Mouse (Mus musculus) left cerebral cortex, adult 9 months (tissue): ENCODE measurements around the gene Drap1.
A peak's percentile ranks its signal among the peaks of the same experiment; 100 is the strongest.
"Not testable (repeated sequence)": the region's sequence is repeated elsewhere in the genome, so short reads cannot be mapped to it uniquely, and the experiment has no call there.

Experiments
- DNase-seq, 2 experiments: peaks; one replicate each; pipeline ENCODE4 v3.0.0; 2022; ENCODE audit warnings: low spot score in 2 of 2

Gene Drap1

DNA sequence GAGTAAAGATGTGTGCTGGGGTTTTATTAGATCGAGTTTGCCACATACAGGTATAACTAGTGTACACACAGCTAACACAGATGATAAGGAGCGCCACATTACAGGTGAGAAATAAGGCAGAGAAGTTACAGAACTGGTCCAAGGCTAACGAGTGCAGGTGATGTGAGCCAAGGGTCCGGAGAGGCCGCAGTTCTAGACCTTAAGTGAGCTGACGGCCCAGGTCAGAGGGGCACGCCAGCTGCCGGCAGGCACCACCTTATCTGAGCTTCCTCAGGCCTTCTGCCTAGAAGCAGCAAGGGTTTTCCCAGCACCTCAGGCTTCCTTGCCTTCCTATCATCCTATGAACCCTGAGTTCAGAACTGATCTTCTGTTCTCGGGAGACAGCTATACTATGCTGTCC, 5.1 kb downstream of the Drap1 start:
- no peak for DNase-seq

DNA sequence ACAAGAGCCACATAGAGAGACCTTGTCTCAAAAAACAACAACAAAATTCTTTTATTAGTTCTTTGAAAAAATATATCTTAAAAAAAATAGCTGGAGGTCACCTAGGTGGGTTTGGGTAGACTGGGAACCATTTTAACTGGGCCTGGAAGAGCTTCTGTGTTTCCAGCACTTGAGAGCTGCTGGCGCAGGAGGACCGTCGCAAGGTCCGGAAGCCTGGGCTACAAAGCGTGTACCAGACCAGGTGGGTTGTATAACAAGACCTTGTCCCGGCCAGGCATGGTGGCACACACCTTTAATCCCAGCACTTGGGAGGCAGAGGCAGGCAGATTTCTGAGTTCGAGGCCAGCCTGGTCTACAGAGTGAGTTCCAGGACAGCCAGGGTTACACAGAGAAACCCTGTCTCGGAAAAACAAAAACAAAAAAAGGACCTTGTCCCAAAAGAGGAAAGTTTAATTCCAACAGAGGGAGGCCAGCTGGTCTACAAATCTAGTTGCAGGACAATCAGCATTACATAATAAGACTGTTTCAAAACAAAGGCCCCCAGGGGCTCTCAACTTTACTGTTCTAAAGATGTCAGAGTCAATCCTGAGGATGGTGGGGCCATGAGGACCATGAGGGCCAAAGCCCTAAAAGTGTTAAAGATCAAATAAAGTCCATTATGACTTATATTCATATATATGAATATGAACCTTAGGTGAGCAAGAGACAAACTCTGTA, 5.9 kb downstream of the Drap1 start:
- DNase-seq: no peak

DNA sequence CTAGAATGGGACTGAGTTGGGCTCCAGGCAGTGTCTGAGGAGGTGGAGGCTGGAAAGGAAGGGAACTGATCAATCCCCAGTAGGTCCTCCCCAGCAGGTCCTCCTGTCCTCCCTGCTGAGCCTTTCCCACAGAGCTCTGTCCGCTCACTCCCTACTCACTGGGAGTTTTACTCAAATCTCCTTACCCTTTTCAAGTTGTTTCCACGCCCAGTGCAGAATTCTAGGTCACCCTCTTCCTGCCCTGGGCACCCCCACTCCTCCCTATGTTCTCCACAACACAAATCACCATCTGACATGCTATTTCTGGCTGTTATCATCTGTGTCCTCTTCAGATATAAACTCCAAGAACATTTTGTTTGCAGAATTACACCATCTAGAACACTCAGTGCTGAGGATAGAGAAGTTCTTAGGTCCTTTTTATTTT, 10.2 kb downstream of the Drap1 start:
- peak in 1 of 2 experiments; percentile 36 for DNase-seq

DNA sequence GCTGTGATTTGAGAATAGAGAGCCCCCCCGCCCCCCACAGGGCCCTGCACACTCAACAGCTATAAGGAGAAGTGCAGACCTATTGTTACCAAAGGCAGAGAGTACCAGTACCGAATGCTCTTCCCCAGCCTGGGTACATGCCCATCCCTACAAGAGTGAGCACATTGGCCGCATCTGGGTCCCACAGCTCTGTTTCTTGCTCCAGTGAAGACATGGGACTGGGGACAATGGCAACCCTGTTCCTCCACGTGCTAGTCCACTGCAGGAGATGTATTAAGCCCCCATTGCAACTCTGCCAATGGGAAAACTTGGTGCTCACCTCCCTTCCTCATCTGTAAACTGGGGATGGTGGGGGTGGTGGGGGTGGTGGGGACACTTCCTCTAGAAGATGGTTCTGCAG, 10.9 kb downstream of the Drap1 start:
- DNase-seq: no peak

DNA sequence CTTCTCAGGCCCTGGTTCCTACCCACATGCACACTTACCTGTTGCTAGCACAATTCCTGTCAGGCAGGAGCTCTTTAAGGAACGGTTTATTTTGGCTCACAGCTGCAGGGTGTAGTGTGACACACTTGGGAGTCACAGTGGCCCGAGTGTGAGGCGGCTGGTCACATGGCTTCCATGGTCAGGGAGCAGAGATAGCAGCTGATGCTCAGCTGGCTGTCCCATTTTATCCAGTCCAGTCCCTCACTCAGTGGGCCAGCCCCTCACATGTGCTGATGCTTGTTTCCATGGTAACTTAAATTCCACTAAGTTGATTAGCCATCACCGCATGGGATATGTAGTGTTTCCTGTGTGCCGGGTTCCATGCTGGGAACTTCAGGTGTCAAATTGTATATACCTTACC, 12.8 kb downstream of the Drap1 start:
- no peak for DNase-seq

DNA sequence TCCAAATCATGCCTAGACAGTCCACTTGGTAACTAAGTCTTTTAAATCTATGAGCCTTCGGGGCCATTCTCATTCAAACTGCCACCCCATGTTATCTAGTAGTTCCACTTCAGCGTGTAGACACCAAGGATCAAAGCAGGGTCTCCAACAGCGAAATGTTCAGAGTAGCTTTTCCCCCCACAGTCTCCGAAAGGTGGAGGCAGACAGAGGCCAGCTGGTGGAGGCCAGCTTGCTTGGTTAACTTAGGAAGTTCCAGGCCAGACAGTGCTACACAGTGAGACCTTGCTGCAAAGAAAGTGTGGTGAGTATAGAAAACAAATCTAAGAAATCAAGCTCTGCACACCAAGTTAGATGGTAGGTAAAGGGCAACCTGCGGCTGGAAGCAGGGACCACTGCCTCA, 14.1 kb downstream of the Drap1 start:
- DNase-seq: no peak

DNA sequence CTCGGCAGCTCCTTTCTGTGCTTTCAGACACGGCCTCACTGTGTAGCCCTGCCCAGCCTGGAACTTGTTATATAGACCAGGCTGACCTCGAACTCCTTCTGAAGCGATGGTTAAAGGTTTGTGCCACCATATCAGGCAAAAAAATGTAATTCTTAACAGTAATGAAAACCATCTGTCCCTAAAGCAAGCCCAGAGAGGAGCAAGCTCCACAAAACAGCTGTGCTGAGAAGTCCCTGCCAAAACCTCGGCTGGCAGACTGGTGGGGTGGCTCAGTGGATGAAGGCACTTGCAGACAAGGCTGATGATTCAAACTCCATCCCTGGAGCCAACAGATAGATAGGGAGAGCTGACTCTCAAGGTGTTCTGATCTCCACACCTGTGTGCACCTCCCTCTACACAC, 15.7 kb downstream of the Drap1 start:
- DNase-seq: no peak

DNA sequence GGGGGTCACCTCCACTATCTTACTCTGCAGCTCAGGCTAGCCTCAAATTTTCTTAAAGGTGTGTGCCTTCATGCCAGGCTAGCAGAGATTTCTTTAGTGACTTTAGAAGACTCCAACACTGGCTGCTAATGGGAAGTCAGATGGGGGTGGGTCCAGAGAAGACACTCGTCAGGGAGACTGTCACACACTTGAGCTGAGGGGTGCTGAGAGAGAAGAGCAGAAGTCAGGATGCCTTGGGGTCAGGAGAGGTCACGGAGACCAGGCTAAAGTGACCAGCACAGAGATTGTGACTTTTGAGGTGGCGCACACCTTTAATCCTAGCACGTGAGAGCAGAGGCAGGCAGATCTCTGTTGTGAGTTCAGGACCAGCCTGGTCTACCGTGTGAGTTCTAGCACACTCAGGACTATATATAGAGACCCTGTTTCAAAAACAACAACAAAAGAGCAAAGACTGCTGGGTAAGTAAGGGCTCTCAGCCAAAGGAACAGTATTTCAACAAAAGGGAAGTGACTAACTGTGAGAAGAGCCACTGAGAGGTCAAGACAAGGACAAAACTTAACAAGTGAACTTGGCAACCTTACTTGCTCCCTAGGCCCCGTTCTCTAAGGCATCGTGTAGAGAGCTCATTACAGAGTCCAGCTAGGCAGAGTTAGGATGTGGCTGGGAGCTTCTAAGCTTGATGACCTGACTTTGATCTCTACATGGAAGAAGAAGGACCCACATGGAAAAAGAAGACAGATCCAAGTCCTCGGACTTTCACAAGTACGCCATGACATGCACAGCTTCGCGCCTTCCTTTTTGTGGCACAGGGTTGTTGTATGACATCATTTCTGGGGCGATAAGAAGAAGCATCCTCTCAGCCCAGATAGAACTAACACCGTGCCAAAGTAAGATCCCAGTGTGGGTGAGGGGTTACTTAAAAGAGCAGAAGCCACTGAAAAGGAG, 16.4 kb downstream of the Drap1 start:
- no peak for DNase-seq

DNA sequence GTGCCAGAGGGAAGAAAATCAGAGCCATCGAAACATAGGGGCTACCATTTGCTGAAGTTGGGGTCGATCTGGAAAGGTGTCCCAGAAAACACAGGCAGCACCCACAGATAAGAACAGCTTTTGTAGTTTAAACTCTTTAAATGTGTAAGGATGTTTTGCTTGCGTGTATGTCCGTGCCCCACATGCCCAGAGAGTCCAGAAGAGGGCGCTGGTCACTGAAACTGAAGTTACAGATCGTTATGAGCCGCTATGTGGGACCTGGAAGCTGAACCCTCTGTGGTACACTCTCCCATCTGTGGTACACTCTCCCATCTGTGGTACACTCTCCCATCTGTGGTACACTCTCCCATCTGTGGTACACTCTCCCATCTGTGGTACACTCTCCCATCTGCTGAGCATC, 17.6 kb downstream of the Drap1 start:
- DNase-seq: peak in 1 of 2 experiments; percentile 71

DNA sequence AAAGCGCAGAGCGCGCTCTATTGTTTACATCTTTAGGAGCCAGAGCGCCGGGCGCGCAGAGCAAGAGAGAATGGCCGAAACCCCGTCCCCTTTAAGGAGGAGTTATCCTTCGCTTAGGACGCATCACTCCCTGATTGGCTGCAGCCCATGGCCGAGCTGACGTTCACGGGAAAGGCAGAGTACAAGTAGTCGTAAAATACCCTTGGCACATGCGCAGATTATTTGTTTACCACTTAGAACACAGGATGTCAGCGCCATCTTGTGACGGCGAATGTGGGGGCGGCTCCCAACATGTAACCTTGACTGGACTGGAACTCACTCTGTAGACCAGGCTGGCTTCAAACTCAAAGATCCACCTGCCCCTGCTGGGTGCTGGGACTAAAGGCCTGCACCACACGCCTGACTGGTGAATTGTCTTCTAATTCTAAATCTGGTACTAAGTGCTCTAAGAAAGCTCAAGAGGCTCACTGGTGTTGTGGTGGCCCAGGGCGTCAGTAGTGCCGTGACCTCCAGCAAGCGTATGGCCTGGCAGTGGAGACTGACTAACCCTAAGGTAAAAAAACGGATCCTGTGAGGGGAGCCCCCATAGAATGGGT, 18.1 kb downstream of the Drap1 start:
- peak in 1 of 2 experiments; percentile 68 for DNase-seq

DNA sequence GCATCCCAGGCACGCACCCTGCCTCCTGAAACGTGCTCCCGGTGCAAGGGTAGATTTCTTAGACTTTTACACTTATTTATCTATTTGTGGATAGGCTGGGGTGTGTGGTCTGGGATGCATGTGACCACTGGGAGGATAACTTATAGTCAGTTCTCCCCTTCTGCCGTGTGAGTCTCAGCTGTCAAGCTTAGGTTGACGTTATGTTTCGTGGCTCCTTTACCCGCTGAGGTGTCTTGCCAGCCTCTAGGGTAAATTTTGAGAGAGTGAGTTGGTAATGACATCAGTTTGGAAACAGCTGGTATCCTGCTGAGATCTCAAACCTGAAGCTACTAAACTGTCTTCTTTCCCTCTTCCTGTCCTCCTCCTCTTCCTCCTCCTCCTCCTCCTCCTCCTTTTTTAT, 18.9 kb downstream of the Drap1 start:
- DNase-seq: no peak

DNA sequence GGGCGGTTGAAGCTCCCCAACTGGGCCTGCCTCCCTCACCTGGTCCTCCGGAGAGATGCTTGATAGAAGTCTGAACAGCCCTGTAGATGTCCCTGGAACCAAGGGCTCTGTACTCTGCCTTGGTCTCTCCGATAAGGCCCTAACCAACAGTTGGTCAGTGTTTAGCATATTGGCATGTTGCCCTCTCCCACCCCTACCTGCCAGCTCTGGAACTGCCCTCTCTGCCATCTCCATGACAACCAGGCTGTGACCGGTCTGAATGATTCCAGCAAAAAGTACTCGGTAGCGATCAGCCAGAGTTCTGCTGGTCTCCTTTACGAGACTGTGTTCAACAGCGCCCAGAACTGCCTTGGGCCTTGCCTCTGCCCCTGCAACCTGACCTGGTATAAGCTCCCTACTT, 22.5 kb downstream of the Drap1 start, which contains the start of gene Tsga10ip:
Gene Tsga10ip (minus strand): TSS at position 234 of the 400 bp plus-strand sequence.
- no peak for DNase-seq

DNA sequence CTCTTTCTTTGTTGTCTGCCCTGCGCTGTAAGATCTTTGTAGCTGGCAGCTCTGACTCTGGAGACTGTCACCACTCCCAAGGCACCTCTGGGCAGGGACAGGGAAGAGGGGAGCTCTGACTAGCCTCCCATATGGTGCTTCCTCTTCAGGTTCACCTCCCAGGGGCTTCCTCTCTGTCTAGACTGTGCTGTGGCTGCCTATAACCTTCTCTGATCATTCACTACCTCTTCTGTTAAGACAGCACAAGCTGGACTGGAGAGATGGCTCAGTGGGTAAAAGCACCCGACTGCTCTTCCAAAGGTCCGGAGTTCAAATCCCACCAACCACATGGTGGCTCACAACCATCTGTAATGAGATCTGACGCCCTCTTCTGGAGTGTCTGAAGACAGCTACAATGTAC, 23.7 kb downstream of the Drap1 start:
- not testable (repeated sequence) for DNase-seq

DNA sequence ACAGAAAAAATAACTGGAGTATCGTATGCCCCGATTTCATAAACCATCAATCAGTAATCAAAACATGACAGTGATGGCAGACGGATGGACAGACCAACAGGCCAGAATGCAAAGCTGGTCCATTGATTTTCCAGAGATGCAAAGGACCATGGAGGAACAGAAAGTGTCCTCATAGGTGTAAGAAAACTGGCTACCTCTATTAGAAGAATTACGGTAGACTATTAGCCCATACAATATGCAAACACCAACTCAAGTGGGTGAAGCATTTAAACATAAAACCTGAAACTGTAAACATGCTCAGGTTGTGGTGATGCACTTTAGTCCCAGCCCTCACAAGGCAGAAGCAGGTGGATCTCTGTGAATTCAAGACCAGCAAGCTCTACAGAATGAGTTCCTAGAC, 29.4 kb downstream of the Drap1 start:
- DNase-seq: no peak

DNA sequence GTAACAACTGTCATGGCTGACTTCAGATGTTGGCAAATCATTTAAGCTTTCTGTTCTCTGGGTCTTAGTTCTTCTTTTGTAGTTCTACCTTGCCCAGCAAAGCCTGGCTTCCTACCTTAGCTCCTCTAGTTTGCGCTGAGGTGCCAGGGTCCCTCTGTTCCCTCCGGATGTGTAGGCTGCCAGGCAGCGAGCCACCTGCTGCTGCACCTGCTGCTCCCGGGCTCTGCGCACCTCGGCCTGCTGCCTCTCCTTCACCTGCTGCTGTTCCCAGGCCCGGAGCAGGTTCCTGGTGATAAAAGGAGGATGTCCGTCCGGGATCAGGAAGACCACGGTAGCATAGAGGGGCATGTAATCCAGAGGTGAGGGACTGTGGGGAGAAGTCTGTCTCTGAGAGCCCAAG, 30.6 kb downstream of the Drap1 start:
- no peak for DNase-seq

DNA sequence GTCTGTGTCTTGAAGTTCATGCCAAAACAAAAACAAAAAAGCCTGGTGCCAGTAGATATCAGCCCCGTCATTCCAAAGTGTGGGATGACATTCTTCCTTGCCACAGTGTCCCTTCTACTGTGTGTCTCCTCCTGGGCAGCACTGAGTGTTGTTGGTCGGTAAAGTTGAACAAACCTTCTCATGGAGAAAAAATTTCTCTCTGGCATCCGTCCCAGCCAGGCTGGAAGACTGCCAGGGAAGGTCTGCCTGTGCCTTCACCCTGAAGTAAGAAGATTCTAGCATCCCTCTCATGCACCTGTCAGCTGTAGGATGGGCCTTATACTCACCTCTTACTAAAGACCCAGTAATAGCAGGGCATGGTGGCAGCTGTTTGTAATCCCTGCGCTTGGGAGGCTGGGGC, 31.9 kb downstream of the Drap1 start:
- DNase-seq: peak in 1 of 2 experiments; percentile 17

DNA sequence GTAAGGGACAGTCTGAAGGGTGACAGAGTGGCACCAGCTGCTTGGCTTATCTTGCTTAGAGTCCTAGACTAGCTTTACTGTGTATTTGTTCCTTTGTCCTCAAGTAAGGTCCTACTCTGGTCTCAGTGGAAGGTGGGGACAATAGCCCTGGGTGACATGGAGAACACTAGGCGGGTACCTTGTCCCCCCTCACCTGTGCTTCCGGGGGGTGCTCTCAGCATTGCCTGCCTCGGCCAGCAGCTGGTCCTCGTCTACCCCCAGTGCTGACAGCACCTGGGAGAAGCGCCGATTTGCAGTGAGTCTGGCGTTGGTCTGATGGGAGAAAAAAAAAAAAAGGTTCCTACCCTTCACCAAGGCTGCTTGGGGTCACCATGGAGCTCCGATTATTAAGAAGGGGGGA, 34.4 kb downstream of the Drap1 start:
- DNase-seq: no peak

DNA sequence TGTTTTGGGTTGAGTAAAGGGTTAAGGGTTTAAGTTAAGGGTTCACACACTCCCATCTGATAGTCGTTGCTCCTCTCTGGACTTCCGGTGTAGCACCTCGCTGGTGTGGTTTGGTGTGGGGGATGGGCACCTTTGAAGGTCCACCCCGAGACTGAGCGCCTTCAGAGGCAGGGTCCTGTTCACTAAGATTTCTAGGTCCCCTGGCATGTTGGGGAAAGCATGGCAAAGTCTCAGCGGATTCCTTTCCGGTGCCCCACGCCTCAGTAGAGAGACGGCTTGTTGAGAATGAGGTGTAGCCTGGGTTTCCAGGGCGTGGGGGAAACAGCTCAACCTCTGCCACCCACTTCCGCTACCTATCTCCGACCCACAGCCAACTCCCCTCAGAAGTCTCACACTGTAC, 35.1 kb downstream of the Drap1 start:
- no peak for DNase-seq

DNA sequence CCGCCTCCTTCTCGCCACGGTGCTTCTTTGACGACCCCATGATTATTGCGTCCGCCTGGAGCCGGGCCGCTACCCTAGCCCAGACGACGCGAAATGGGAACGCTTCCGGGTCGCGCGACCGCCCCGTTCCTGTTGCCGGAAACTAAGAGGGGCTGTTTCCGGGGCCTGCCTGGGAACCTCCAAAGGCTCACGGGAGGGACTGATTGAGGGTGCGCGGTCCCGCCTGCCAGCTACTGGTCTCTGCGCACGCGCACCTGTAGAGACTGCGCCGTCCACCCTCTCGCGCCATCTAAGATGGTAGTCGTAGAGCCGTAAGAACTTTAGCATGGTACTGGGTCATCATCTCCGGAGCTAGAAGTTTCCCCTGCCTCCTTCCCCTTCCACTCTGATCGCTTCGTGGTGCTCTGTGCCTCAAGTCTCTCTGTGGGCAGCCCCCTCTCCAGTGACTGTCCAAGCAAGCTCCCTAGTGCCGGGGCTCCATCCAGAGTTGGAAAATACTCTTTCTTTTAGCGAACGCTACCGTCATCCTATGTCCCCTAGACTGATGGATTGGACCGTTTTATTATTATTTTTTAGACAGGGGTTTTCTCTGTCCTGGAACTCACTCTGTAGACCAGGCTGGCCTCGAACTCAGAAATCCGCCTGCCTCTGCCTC, 36.1 kb downstream of the Drap1 start, which contains the start of gene Sart1:
Gene Sart1 (minus strand): TSS at position 116 of the 655 bp plus-strand sequence.
- peak; percentile 90 to 94 for DNase-seq

DNA sequence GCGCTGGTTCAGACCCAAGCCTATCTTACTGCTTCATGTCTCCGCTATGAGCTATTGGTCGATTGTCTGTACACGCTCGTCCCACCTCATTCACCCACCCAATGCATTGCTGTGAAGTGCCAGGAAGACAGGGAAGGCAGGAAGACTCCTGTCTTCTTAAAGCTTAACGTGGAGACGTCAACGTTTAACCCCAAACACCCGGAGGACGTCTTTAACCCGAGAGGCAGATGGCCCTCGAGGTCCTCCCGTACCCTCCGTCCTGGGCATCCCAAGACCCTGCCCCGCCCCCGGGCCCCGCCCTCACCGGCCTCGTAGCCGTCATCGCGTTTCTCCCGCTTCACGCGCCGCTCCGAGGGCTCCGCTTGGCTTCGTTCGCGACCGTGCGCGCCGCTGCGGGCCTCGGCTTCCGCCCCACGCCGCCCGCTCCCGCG, 36.8 kb downstream of the Drap1 start:
- peak in 1 of 2 experiments; percentile 17 for DNase-seq

DNA sequence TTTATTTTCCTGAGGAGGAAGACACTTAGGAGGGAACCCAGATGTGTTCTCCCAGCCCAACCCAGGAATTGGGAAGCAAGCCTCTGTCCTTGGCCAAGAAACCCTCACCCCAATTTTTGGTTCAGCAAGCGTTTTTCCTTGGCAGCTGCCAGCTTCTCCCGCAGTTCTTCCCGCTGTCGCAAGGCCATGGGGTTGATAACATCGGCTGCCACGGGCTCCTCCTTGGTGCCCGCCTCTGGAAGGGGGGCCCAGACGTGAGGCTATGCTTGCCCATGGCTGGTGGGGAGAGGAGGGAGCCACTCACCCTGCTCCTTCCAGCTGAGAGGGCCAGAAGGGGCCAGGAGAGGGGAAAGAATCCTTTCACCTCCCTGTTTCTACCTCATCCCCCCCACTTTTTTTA, 40.1 kb downstream of the Drap1 start:
- DNase-seq: no peak

DNA sequence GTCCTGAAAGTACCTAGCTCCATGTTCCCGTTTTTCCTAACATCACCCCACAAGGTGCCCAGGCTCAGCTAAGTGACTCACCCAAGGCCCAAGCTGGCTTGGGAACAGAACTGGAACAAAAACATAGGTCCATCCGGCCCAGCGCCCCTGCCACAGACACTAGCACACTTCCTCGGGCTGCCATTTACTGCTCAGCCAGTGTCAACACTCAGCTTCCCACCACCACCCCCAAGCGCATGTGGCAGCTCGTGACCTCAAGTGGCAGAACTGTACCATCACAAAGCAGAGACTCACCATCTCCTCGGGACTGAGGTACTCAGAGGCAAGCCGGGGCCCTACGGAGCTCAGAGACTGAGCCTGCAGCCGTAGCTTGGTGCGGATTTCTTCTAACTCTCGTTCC, 41.5 kb downstream of the Drap1 start:
- no peak for DNase-seq
